Mouse (Mus musculus) kidney, embryonic 14.5 days (tissue): ENCODE measurements around the gene Lrrc8b. TPM values are rescaled to one million over a fixed set of nuclear protein-coding genes. Genes with fewer than 3 reads are reported as not detected.

Experiments used
- ATAC-seq: fragments of 200-750 bp; cut with Nextera tagmentation; 2 replicates; pipeline ENCODE4 v1.8.0; 2017; ENCODE audit warnings: moderate number of reproducible peaks, mild to moderate bottlenecking, moderate TSS enrichment, moderate library complexity; ENCODE audit not compliant: low FRiP score, low TSS enrichment
- H3K27ac ChIP-seq: fragments of 300-500 bp; sonication (generic); 2 replicates; pipeline ENCODE4 v1.5.1; 2014; ENCODE audit warnings: low read depth, mild to moderate bottlenecking, low read length, moderate library complexity, mixed read lengths
- H3K27me3 ChIP-seq: fragments of 300-500 bp; sonication (generic); 2 replicates; pipeline ENCODE4 v1.6.1; 2014; ENCODE audit warnings: mild to moderate bottlenecking, low read length; ENCODE audit not compliant: control insufficient read depth, insufficient read depth
- H3K36me3 ChIP-seq: fragments of 300-500 bp; sonication (generic); 2 replicates; pipeline ENCODE4 v1.6.1; 2014; ENCODE audit warnings: low read length, mixed read lengths; ENCODE audit not compliant: control insufficient read depth, insufficient read depth
- H3K4me1 ChIP-seq: fragments of 300-500 bp; sonication (generic); 2 replicates; pipeline ENCODE4 v1.6.1; 2014; ENCODE audit warnings: low read length, mixed read lengths; ENCODE audit not compliant: control insufficient read depth, insufficient read depth
- H3K4me2 ChIP-seq: fragments of 300-500 bp; sonication (generic); replicated peaks from 2 replicates; pipeline ENCODE4 v1.6.1; 2014; ENCODE audit warnings: low read depth, mild to moderate bottlenecking, low read length
- H3K4me3 ChIP-seq: fragments of 300-500 bp; sonication (generic); 2 replicates; pipeline ENCODE4 v1.5.1; 2014; ENCODE audit warnings: mild to moderate bottlenecking, low read length
- H3K9ac ChIP-seq: fragments of 300-500 bp; sonication (generic); 2 replicates; pipeline ENCODE4 v1.6.1; 2014; ENCODE audit warnings: low read depth, mild to moderate bottlenecking, low read length, moderate library complexity
- H3K9me3 ChIP-seq: fragments of 300-500 bp; sonication (generic); 2 replicates; pipeline ENCODE4 v1.6.1; 2016; ENCODE audit warnings: low read length; ENCODE audit not compliant: control insufficient read depth
- WGBS: fragments of 180-500 bp; shearing (Covaris S2); extraction: QIAGEN DNeasy Blood & Tissue Kit; methylation state at CpG from one replicate; pipeline ENCODE4 v1.1.7; 2014; 5-methylcytosine and 5-hydroxymethylcytosine counted together
- polyA plus RNA-seq: library from polyadenylated mRNA; unstranded; fragments of >200 nt; fragmentation: Nextera tagmentation; extraction: Ambion mirVana; gene quantifications from 2 replicates; pipeline ENCODE4 v1.2.1, GENCODE M21; 2014

Gene Lrrc8b
- polyA plus RNA-seq, 1 experiment from 2014 or later = 12.1 TPM

DNA sequence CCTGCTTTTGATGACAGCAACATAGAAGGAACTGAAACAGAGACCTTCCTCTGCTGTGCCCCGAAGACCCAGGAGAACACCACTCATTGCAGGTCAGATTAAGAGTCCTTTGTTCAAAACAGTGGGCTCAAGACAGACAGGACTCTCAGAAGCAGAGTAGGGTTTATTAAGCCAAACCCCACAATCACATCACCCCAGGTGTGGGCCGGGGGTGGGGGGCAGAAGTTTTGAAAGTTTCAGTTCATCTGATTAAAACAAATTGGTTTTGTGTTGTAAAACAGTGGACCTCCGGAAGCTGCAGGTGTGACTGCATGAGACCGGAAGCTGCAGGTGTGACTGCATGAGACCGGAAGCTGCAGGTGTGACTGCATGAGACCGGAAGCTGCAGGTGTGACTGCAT is 14.0 kb upstream of the Lrrc8b start:
- H3K27me3 ChIP-seq = no peaks in the 10 kb centered on the region
- H3K9ac ChIP-seq = no peak overlapping the region
- WGBS = 82% methylated on average over 5 of the region's 6 CpGs
- no peaks in the 10 kb centered on the region for H3K36me3 ChIP-seq
- H3K4me1 ChIP-seq = peaks cover 4% of the 10 kb centered on the region; the same call in 1 of the 2 replicates
- no peak overlapping the region for H3K27ac ChIP-seq
- no peak for ATAC-seq
- no peaks in the 10 kb centered on the region for H3K9me3 ChIP-seq
- H3K4me2 ChIP-seq = no peak overlapping the region
- H3K4me3 ChIP-seq = no peak overlapping the region

DNA sequence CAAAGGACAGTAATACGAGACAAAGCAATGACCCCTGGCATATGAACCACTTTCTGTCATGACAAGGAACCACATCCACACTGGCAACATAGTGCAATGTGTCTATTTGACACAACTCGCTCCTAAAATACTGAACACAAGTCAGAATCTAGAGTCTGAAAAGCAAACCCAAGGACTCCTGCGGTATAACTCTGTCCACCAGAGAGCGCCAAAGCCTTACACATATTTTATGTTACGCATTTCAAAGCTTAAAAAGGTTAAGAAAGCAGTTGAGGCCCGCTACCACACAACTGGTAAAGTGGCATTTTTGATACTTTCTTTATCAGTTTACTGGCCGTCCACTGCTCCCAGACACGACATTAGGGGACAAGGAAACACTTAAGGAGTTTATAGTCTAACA is 10.6 kb upstream of the Lrrc8b start:
- WGBS = 11% methylated on average over 8 of the region's 8 CpGs
- Histone ChIP-seq H3K27ac (no peak overlapping the region), H3K4me2 (no peak overlapping the region), H3K36me3 (no peaks in the 10 kb centered on the region), H3K9ac (no peak overlapping the region), H3K9me3 (no peaks in the 10 kb centered on the region), H3K4me3 (no peak overlapping the region), H3K4me1 (peaks cover 4% of the 10 kb centered on the region; the same call in 1 of the 2 replicates), H3K27me3 (no peaks in the 10 kb centered on the region)
- ATAC-seq = no peak

DNA sequence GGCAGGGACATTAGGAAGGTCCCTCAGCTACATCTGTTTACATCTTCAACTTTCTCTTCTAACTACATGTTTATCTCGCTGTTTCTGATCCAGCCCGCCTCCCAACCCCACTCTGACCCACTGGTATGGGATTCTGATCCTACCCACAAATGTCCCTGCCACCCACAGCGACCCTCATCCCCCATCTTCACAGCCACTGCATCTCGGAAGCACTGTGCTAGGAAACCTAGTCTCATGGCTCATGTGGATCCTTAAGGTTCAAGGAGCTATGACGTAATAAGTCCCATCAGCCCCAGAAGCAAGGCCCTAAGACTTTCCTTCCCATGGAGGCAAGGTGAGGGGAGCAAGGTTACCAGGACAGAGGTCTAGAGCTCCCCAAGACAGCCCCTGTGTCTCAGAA is 7.9 kb upstream of the Lrrc8b start:
- ATAC-seq = no peak
- Histone ChIP-seq H3K27me3 (no peaks in the 10 kb centered on the region), H3K4me3 (no peak overlapping the region), H3K4me1 (no peaks in the 10 kb centered on the region), H3K4me2 (no peak overlapping the region), H3K9ac (no peak overlapping the region), H3K27ac (no peak overlapping the region), H3K9me3 (no peaks in the 10 kb centered on the region), H3K36me3 (no peaks in the 10 kb centered on the region)
- 84% methylated on average over 5 of the region's 5 CpGs for WGBS

DNA sequence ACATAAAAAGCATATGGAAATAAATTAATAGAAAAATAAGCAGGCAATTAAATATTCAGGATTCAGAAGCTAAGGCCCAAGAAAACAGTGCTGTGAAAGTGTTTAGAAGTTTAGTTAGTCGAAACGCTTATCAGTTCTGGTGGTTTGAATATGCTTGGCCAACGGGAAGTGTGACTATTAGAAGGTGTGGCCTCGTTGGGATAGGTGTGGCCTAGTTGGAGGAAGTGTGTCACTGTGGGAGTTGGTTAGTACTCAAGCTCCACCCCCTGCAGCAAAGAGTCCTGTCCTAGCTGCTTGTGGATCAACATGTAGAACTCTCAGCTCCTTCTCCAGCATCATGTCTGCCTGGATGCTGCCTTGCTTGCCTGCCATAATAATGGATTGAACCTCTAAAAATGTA is 6.5 kb upstream of the Lrrc8b start:
- Histone ChIP-seq H3K27ac (no peak overlapping the region), H3K36me3 (no peaks in the 10 kb centered on the region), H3K27me3 (no peaks in the 10 kb centered on the region), H3K9ac (no peak overlapping the region), H3K4me3 (no peak overlapping the region), H3K4me2 (no peak overlapping the region), H3K9me3 (no peaks in the 10 kb centered on the region), H3K4me1 (no peaks in the 10 kb centered on the region)
- WGBS = 90% methylated on average over 4 of the region's 4 CpGs
- ATAC-seq = no peak

DNA sequence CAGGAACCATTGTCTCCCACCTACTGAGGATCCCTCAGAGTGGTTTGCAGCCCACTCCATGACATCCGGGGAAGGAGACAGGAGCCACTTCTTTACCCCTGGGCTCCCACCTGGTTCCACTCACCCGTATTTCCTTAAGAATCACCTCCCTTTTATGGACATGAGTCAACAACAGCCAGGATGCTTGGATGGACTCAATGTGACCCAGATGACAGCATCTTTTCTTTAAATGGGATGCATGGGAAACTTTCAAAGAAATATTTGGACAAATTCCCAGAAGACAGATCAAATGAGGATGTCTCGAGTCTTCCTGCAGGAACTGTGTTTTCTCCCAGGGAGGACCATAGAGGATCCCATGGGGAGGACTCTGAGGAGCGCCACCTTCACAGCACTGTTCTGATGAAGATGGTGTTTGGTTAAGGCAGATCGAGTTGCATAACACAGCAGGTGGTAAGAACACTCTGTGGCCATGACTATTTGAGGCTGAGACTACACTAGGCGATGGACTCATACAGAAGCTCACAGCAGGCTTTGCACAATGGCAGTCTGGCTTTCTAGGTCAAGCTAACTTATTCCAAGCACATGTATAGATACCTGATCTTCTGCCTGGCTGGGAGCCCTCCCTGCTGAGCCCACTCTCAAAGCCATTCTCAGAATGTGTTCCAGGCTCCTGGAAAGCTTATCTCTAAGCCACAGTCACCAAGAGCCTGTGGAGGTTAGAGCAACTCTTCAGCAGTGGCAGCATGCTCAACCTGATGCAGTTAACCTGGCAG is 4.9 kb upstream of the Lrrc8b start:
- Histone ChIP-seq H3K4me2 (no peak overlapping the region), H3K4me3 (no peak overlapping the region), H3K9ac (no peak overlapping the region), H3K27ac (no peak overlapping the region), H3K36me3 (no peaks in the 10 kb centered on the region), H3K27me3 (no peaks in the 10 kb centered on the region), H3K9me3 (no peaks in the 10 kb centered on the region), H3K4me1 (0 out of 2 replicates have a peak, but pooled peaks cover 5% of the 10 kb centered on the region)
- 60% methylated on average over 6 of the region's 6 CpGs for WGBS
- ATAC-seq = no peak

DNA sequence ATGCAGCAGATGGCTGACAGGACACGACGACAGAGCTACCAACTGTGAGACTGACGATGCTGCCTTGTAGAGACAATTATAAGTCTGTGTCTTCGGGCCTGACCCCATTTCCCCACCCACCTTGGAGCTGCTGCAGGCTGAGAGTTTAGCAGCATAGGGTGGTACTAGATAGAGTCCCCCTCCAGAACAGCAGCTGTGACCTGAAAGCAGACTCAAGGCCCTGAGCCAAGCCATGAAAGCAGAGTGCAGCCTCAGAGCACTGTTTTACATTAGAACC is 4.3 kb upstream of the Lrrc8b start:
- Histone ChIP-seq H3K9ac (no peak overlapping the region), H3K4me2 (no peak overlapping the region), H3K4me1 (0 out of 2 replicates have a peak, but pooled peaks cover 7% of the 10 kb centered on the region), H3K27ac (no peak overlapping the region), H3K36me3 (no peaks in the 10 kb centered on the region), H3K4me3 (no peak overlapping the region), H3K9me3 (no peaks in the 10 kb centered on the region), H3K27me3 (no peaks in the 10 kb centered on the region)
- ATAC-seq = no peak
- WGBS = 55% methylated on average over 4 of the region's 4 CpGs

DNA sequence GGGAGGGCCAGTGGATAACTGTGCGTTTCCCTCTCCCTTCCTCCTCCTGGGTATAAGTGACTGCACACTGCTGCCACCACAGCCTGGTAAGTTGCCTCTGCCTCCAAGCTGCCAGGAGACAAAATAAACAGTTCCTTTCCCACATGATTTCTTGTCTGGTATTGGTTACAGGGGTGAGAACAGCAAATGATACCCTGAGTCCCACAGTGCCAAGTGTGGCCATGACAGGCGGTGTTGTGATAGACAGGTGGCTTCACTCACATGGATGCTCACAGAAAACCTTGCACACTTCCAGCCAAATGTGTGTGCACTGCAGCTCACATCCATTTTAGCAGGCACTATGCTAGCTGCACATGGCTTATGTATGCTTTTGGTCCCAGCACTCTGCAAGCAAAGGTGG is 3.8 kb upstream of the Lrrc8b start:
- 49% methylated on average over 2 of the region's 2 CpGs for WGBS
- Histone ChIP-seq H3K4me3 (no peak overlapping the region), H3K9me3 (no peaks in the 10 kb centered on the region), H3K36me3 (no peaks in the 10 kb centered on the region), H3K27ac (no peak overlapping the region), H3K4me2 (no peak overlapping the region), H3K4me1 (0 out of 2 replicates have a peak, but pooled peaks cover 9% of the 10 kb centered on the region), H3K27me3 (no peaks in the 10 kb centered on the region), H3K9ac (no peak overlapping the region)
- no peak for ATAC-seq

DNA sequence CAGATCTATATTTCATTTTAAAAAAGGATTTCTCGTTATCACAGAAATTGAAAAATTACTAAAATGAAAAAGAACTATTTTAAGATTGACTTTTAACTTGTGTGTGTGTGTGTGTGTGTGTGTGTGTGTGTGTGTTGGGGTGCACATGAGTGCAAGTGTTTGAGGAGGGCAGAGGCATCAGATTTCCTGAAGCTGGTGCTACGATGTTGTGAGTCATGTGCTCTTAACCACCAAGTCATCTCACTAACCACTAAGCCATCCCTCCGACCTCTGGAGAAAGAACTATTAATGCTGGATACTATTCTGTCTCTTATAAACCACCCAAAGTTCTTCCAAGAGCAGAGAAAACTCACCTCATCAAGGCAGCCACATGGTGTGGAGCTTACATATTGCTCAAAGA is 2.9 kb upstream of the Lrrc8b start:
- H3K4me1 ChIP-seq = 0 out of 2 replicates have a peak, but pooled peaks cover 9% of the 10 kb centered on the region
- no peaks in the 10 kb centered on the region for H3K36me3 ChIP-seq
- 79% methylated on average over 3 of the region's 3 CpGs for WGBS
- ATAC-seq = no peak
- no peak overlapping the region for H3K4me3 ChIP-seq
- no peak overlapping the region for H3K4me2 ChIP-seq
- H3K9ac ChIP-seq = no peak overlapping the region
- no peaks in the 10 kb centered on the region for H3K9me3 ChIP-seq
- no peak overlapping the region for H3K27ac ChIP-seq
- H3K27me3 ChIP-seq = no peaks in the 10 kb centered on the region

DNA sequence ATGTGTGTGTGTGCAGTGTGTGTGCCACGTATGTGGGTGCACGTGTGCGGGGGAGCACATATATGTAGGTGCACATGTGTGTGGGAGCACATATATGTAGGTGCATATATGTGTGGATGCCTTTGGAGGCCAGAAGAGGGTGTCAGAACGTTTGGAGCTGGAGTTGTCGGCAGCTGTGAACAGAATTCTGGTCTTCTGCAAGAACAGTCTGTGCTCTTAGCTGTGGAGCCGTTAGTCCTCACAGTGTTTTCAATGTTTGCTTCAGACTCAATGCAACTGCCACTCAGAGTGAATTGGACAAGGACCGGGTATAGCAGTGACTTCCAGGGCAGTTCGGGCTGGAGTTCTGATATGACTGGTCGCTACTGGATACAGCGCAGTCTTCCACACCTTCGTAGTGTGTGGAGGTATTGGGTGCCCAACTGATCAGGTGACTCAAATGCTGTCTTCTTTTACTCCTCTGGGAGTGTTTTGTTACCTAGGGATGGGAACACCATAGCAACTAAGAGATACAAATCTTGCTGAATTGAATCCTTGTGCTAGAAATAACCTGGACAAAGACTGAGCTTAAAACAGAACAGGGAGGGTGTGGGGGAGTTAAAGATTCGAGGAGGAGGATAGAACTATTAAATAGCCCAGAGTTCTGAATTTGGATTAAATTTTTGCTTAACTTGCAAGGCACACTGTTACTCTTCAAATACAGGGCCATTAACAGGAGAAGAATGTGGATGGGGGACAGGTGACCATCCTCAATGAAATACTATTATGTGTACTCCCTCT is 1.0 kb upstream of the Lrrc8b start:
- peak overlapping the region; percentile 73 for H3K27ac ChIP-seq
- no peaks in the 10 kb centered on the region for H3K27me3 ChIP-seq
- 85% methylated on average over 12 of the region's 12 CpGs for WGBS
- H3K4me2 ChIP-seq = peak overlapping the region; percentile 96
- no peaks in the 10 kb centered on the region for H3K9me3 ChIP-seq
- H3K4me1 ChIP-seq = 0 out of 2 replicates have a peak, but pooled peaks cover 9% of the 10 kb centered on the region
- no peak for ATAC-seq
- peak overlapping the region; percentile 94 for H3K9ac ChIP-seq
- no peaks in the 10 kb centered on the region for H3K36me3 ChIP-seq
- peak overlapping the region; percentile 83; the same call in 1 of the 2 replicates for H3K4me3 ChIP-seq
